Mouse (Mus musculus): ENCODE data around the gene 4930579F01Rik.
A peak's percentile ranks its signal among the peaks of the same experiment; 100 is the strongest.
"Not testable (repeated sequence)": the region's sequence is repeated elsewhere in the genome, so short reads cannot be mapped to it uniquely, and the experiment has no call there.

The 4930579F01Rik gene

DNA sequence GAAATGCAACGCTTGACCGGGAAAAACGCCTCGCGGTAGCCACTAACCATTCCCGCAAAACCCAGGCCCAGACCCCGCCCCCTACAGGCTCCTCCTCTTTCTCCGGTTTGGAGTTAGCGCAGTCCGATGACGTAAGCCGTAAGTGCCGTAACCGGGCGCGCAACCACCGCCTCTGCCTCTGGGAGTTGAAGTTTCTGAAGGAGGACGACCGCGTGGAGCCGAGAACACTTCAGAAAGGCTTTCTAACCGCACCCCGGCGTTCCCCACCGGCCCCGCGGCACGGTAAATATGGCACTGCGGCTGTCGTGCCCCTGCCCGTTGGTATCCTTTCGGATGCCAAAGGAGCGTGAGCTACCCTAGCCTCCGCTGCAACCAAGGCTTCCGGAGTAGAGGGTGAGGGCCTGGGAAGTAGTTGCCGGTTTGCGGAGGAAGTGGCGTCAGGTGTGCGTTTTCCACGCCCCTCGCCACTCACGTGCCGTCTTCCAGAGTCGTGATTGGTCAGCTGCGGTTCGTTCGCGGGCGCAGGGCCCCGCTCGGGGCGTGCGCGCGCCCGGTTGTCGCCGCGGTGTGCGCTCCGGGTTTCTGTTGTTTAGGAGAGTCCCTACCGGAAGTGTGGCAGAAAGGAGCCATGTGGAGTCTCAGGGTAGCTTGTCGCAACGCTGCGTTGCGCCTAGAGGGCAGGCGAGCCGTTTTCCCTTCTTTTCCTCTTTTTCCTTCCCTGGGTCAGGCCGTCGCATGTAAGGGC is 50.1 kb downstream of the 4930579F01Rik start, which contains the start of gene Trmt10a:
Gene Trmt10a (plus strand): TSS at position 134 of the 745 bp plus-strand sequence.
- peak; percentile 100 for DNase-seq

GRCm38 (mm10) chr3:138142733-138143314 is 50.8 kb downstream of the 4930579F01Rik start:
- DNase-seq, result no peak

DNA sequence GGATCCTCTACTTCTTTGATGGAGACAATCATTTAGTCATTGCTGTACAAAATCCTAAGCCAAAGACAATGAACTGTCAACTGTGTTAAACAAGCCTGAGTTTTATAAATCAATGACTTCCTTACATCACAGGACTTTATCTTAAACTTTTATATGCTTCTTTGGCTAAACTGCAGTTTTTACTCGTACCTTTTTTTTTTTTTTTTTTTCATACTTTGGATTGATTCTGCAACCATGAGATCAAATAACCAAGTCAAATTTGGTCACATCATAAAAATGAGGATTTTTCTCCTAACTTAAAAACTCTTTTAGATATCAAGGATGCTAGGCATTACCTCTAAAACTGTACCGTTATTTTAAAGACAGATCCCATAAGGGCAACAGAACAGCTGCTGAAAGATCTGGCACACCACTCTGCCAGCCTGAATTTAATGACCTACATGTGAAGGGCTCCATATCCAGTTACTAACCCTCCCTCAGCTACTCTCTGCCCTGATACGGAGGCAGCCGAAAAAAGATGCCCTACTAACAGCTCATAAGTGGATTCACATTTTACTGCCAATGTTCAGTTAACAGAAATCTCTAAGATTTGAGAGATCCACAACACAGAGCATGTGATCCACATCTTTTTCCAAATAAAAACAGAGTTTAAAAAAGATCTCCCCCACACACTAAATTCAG is 51.4 kb downstream of the 4930579F01Rik start:
- DNase-seq, result no peak

GRCm38 (mm10) chr3:138139663-138140062 is 54.0 kb downstream of the 4930579F01Rik start:
- no peak for DNase-seq

DNA sequence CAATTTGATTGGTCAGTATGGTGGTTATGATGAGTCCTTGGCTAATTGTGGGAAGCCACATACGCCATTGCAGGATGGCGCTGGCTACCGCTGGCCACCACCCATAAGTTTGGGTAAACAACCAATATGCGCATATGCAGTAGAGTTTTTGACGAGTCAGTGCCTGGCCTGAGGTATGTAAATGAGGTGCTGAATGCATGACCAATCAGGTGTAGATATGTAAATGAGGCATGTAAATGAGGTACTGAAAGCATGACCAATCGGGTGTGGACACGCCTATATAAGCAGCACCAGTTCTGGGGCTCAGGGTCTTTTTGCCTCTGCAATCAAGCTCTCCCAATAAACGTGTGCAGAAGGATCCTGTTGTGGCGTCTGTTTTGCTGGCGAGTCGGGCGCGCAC is 55.5 kb downstream of the 4930579F01Rik start:
- not testable (repeated sequence) for DNase-seq

GRCm38 (mm10) chr3:138134528-138134927 is 59.1 kb downstream of the 4930579F01Rik start:
- DNase-seq, result no peak

GRCm38 (mm10) chr3:138133916-138134315 is 59.7 kb downstream of the 4930579F01Rik start:
- no peak for DNase-seq

DNA sequence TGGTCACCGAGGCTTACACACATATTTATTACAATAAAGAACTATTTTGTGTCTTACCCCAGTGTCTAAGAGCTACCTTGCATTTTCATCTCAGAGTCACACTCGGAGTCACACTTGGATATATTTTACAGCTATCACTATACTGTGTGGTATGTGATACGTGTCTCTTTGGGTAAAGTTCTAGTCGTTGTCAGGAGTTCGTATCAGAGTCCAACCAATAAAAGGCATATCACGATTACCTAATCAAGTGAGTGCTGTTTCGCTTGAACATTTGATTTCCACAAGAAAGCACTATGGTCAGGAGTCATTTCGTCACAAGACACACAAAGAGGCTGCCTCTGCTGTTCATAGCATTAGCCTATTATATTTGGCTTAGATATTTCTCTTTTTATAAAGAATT is 60.2 kb downstream of the 4930579F01Rik start:
- no peak for DNase-seq

DNA sequence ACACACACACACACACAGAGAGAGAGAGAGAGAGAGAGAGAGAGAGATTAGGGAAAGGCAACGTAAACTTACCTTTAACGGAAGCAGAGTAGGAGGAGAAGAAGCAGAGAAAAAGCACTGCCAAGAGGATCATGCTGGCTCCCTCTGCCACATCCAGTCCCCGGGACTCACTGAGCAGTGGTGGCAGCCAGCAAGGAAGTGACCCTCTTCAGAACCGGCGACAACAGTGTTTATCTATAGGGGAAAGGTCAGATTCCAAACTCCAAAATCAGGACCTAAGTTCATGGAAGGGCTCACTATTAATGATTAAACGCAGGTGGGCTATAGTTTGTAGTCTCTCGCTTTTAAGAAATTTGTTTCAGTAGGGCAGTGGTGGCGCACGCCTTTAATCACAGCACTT is 62.5 kb downstream of the 4930579F01Rik start:
- DNase-seq, result no peak

GRCm38 (mm10) chr3:138130692-138131091 is 62.9 kb downstream of the 4930579F01Rik start:
- no peak for DNase-seq

DNA sequence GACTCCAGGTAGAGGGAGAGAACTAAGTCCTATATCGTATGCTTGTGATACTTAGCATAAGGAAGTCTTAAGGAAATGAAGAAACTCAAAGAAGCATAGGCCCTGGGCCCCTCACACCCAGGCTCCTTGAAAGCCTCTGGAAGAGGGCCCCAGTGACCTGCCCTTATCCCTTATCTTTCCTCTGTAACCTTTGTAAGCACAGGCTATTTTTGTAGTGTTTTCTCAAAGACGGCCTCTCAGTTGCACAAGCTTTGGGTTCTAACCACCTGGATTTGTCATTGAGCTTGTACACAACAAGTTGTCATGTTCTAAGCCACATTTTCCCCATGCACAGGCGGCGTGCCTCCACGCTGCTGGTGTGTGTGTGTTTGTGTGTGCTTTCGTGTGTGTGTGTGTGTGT is 64.5 kb downstream of the 4930579F01Rik start:
- no peak for DNase-seq

DNA sequence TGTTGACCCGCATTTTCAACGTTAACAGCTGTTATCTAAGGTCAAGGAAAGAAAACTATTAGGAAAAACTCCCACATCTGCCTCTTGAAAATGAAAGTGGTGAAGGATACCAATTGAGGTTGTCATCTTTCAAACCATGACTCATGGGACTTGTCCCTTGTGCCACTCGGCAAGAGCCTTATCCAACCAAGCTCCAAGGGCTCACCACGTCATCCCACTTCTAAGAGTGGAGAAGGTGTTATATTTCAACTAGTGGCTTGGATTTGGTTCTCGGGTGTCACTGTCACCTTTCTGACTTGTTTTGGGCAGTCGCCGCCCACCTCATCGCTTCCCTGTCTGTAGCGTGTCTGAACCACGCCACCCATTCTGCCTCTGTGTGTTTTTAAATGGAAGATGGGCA is 69.8 kb downstream of the 4930579F01Rik start:
- DNase-seq, result no peak

- DNase-seq, result no peak
These were observed 72.2 kb downstream of the 4930579F01Rik start for GRCm38 (mm10) chr3:138121461-138121860.

DNA sequence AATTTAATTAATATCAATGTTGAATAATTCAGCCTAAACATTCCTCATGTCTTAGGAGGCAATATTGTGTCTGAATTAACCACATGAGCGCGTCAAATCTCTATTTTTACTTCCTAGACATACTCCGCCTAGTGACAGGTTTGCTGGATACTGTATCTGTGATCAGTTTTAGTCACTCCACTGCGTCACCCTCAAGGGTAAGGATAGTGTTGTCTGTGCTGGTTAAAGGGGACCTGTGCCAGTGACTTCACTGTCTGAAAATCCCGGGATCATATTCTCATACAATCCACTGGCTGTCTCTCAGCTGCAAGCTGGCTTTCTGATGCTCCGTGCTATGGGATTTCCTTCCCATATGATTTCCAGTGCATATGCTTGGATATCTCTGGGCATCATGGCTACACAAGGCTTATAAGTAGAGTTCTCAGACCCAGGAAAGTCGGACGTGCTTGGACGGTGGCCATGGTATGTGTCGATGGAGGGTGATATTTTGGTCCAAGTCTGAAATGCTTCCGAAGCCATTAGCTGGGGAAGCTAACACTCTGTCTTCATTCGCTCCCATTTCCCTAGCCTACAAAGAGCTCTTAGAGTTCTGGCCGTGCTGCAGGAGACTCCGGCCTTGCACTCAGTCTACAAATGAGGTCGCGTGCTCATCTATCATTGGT is 74.0 kb downstream of the 4930579F01Rik start:
- no peak for DNase-seq

- DNase-seq, result no peak
These were observed 74.8 kb downstream of the 4930579F01Rik start for GRCm38 (mm10) chr3:138118831-138119230.

GRCm38 (mm10) chr3:138118392-138118791 is 75.2 kb downstream of the 4930579F01Rik start:
- no peak for DNase-seq

DNA sequence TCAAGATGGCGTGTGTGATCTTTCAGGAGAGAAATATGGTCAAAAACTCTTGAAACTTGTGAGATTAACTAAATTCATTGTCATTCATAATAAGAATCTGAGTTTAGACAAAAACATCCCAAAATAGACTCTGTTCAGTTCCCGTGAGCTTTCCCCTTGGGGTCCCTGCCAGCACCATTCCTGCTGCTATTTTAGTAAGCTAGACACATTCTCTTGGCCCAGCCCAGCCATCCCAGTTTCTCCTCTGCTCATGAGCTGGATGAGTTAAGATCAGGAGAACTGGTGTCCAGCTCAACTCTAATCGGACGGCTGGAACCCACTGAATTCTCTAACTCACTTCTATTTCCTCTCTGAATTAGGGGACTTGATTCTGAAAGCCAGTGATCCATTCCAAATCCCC is 76.8 kb downstream of the 4930579F01Rik start:
- no peak for DNase-seq

GRCm38 (mm10) chr3:138114106-138114505 is 79.5 kb downstream of the 4930579F01Rik start:
- DNase-seq, result no peak

Measured in lung, postnatal 36 days (tissue).